Mouse (Mus musculus): ENCODE measurements around the gene Sergef. TPM values are rescaled to one million over a fixed set of nuclear protein-coding genes. Genes with fewer than 3 reads are reported as not detected.

The Sergef gene
- polyA plus RNA-seq, 1 experiment from 2014 or later, result 15.0 TPM

DNA sequence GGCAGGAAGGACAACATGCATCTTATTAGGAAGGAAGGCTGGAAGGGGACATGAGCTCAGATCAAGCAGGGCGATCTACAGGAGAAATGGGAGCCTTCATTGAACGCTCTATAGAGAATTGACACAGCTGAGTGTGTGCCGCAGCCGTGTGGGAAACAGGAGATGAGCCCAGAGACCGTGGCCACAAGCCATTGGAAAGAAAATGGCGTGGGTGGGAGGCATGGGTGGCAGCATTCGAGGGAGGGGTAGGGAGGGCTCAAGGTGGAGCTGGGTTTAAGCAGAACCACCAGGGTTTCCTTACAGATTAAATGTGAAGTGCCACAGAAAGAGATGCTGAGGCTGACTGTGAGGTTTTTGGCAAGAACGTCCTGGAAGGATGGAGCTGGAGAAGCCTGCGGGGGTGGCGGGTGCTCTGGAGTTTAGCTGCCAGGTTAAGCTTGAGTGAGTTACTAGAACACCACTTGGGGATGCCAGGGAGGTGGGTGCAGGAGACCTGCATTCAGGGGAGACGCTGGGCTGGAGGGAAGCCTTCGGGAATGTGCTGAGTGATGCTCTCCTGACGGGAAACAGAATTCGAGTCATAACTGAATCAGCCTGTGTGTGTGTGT is 223.7 kb downstream of the Sergef start:
- Histone ChIP-seq H3K4me2 (replicated peaks) (no peak overlapping the region), H3K27ac (replicated peaks) (no peak overlapping the region), H3K4me1 (no peaks in the 10 kb centered on the region), H3K9me3 (replicated peaks) (no peaks in the 10 kb centered on the region), H3K9ac (no peak overlapping the region), H3K36me3 (no peaks in the 10 kb centered on the region), H3K4me3 (replicated peaks) (no peak overlapping the region), H3K27me3 (no peaks in the 10 kb centered on the region)
- 56% methylated on average over 14 of the region's 14 CpGs for WGBS
- ATAC-seq (ENCODE audit: insufficient number of reproducible peaks, low FRiP score, low TSS enrichment, low read depth), result no peak

DNA sequence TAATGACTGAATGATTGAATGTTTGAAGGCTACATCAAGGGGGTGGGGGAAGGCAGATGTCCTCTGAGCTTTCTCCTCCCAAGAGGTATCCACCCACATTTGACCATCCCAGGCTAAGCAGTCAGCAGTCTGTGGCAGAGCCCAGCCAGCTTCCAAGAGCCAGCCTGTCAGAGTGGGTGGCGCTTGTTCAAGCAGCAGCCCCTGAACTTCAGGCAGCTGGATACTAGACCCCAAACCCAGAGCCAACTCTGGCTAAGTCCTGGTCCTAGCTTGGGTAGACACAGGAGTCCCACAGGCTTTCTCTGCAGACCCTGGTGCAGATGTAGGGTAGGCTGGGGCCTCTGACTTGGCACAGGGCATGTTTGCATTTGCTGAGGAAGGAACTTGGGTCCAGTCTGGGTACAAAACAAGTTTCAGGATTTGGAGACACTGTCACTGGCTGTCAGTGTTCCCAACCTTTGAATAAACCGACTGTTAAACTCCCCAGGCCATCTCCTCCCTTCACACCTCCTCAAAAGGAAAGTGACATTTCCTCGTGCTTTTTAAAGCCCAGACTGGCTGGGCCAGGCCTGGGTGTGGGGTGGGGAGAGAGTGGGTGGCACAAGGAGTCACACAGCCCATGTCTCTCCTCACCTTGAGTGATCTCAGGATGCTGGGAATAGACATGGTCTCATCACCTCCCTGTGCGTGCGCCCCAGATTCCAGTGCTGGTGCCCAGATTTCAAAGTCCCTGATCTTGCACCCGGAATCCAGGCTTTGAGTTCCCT is 225.5 kb downstream of the Sergef start:
- Histone ChIP-seq H3K36me3 (no peaks in the 10 kb centered on the region), H3K27me3 (no peaks in the 10 kb centered on the region), H3K4me3 (replicated peaks) (no peak overlapping the region), H3K4me1 (no peaks in the 10 kb centered on the region), H3K27ac (replicated peaks) (no peak overlapping the region), H3K9me3 (replicated peaks) (no peaks in the 10 kb centered on the region), H3K4me2 (replicated peaks) (no peak overlapping the region), H3K9ac (no peak overlapping the region)
- no peak for ATAC-seq (ENCODE audit: insufficient number of reproducible peaks, low FRiP score, low TSS enrichment, low read depth)
- WGBS, result 72% methylated on average over 6 of the region's 6 CpGs

DNA sequence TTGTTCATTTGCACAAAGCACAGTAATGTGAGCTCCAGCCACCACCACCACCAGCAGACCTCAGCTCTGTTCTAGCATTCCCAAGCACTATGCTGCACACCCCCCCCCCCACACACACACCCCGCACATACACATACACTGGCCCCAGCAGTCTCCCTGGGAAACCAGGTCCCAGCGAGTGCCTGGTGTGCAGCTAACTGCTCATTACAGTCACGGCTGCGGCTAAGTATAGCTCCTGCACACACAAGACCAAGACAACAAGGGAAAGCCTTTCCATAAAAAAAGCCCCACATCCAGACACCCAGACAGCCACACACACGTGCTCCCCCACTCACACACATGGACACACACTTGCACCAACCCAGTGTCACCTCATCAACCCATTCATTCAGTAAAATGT is 226.8 kb downstream of the Sergef start:
- no peak overlapping the region for H3K27ac ChIP-seq (replicated peaks)
- no peak overlapping the region for H3K9ac ChIP-seq
- WGBS, result 68% methylated on average over 5 of the region's 5 CpGs
- H3K4me3 ChIP-seq (replicated peaks), result no peak overlapping the region
- no peak overlapping the region for H3K4me2 ChIP-seq (replicated peaks)
- H3K27me3 ChIP-seq, result no peaks in the 10 kb centered on the region
- H3K36me3 ChIP-seq, result no peaks in the 10 kb centered on the region
- no peak for ATAC-seq (ENCODE audit: insufficient number of reproducible peaks, low FRiP score, low TSS enrichment, low read depth)
- H3K9me3 ChIP-seq (replicated peaks), result no peaks in the 10 kb centered on the region
- H3K4me1 ChIP-seq, result no peaks in the 10 kb centered on the region

DNA sequence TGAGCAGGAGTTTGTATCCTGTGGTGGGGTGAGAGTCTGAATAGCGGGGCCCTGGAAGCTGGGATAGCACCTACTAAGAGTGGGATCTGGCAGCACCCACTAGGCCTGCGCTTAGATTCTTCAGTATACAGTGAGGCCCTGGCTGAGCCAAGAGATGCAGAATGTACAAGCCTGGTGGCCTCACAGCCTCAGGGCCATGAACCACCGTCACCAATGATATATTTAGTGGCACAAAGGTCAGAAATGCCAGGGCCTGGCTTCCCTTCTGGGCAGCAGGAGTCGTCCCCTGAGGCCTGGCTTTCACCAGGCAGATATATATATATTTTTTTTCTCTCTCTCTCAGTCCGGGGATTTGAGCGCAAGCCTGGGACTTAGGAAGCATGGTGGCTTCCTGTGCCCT is 228.9 kb downstream of the Sergef start:
- no peaks in the 10 kb centered on the region for H3K4me1 ChIP-seq
- H3K27ac ChIP-seq (replicated peaks), result no peak overlapping the region
- WGBS, result 79% methylated on average over 6 of the region's 6 CpGs
- ATAC-seq (ENCODE audit: insufficient number of reproducible peaks, low FRiP score, low TSS enrichment, low read depth), result no peak
- H3K36me3 ChIP-seq, result no peaks in the 10 kb centered on the region
- H3K4me2 ChIP-seq (replicated peaks), result no peak overlapping the region
- no peaks in the 10 kb centered on the region for H3K27me3 ChIP-seq
- H3K4me3 ChIP-seq (replicated peaks), result no peak overlapping the region
- H3K9ac ChIP-seq, result no peak overlapping the region
- H3K9me3 ChIP-seq (replicated peaks), result no peaks in the 10 kb centered on the region

DNA sequence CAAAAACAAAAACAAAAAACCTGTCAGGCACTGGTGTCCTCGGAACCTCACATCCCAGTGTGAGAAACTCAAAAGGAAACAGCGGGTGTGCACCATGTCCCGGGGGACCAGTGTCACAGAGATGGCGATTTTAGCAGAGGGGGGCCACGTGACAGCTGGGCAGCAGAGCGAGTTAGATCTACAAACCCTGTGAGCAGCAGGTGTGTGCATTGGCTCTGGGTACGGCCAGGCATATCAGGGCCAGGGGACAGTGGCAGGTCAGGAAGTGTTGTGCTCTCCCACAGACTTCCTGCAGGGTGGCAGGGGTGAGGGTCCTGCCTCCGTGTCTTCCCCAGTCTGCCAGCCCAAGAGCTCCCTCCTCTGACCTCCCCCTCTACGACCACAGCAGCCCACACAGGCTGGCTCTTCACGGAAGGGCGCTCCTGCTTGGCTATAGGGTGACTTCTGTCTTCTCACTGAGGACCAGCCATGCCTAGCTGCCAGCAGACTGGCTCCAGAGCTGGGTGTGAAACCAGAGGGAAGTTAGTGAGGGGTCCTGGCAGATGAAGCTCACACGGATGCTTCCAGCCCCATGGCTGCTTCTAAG is 230.3 kb downstream of the Sergef start:
- Histone ChIP-seq H3K36me3 (no peaks in the 10 kb centered on the region), H3K27me3 (no peaks in the 10 kb centered on the region), H3K9ac (no peak overlapping the region), H3K27ac (replicated peaks) (no peak overlapping the region), H3K4me1 (no peaks in the 10 kb centered on the region), H3K4me3 (replicated peaks) (no peak overlapping the region), H3K9me3 (replicated peaks) (no peaks in the 10 kb centered on the region), H3K4me2 (replicated peaks) (no peak overlapping the region)
- no peak for ATAC-seq (ENCODE audit: insufficient number of reproducible peaks, low FRiP score, low TSS enrichment, low read depth)
- WGBS, result 46% methylated on average over 12 of the region's 12 CpGs

DNA sequence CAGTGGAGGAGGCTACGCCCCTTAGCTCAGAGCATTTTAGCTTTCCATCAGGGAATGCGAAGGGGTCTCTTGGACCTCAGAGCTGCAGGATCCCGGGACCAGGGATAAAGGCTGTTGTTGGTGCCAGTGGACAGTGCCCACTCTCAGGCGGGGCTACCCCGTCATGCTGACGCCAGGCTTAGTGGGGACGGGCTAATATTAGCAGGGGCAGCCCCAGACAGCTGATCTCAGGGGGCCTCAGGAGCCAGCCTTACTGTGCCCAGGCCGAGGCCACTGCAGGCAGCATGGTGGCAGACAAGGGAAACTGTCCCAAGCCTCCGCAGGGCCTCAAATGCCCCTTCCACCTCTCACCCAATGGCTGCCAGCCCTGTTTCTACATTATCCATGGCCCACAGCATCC is 231.0 kb downstream of the Sergef start:
- Histone ChIP-seq H3K27ac (replicated peaks) (no peak overlapping the region), H3K27me3 (no peaks in the 10 kb centered on the region), H3K9me3 (replicated peaks) (no peaks in the 10 kb centered on the region), H3K9ac (no peak overlapping the region), H3K36me3 (no peaks in the 10 kb centered on the region), H3K4me3 (replicated peaks) (no peak overlapping the region), H3K4me2 (replicated peaks) (no peak overlapping the region), H3K4me1 (no peaks in the 10 kb centered on the region)
- no peak for ATAC-seq (ENCODE audit: insufficient number of reproducible peaks, low FRiP score, low TSS enrichment, low read depth)
- WGBS, result 72% methylated on average over 9 of the region's 9 CpGs

GRCm38 (mm10) chr7:46404756-46405155 is 234.9 kb downstream of the Sergef start:
- Histone ChIP-seq H3K27me3 (peaks cover 4% of the 10 kb centered on the region), H3K9ac (no peak overlapping the region), H3K27ac (replicated peaks) (no peak overlapping the region), H3K4me3 (replicated peaks) (no peak overlapping the region), H3K4me2 (replicated peaks) (no peak overlapping the region), H3K9me3 (replicated peaks) (no peaks in the 10 kb centered on the region), H3K36me3 (no peaks in the 10 kb centered on the region), H3K4me1 (no peaks in the 10 kb centered on the region)
- ATAC-seq (ENCODE audit: insufficient number of reproducible peaks, low FRiP score, low TSS enrichment, low read depth), result no peak
- WGBS, result 83% methylated on average over 7 of the region's 7 CpGs

DNA sequence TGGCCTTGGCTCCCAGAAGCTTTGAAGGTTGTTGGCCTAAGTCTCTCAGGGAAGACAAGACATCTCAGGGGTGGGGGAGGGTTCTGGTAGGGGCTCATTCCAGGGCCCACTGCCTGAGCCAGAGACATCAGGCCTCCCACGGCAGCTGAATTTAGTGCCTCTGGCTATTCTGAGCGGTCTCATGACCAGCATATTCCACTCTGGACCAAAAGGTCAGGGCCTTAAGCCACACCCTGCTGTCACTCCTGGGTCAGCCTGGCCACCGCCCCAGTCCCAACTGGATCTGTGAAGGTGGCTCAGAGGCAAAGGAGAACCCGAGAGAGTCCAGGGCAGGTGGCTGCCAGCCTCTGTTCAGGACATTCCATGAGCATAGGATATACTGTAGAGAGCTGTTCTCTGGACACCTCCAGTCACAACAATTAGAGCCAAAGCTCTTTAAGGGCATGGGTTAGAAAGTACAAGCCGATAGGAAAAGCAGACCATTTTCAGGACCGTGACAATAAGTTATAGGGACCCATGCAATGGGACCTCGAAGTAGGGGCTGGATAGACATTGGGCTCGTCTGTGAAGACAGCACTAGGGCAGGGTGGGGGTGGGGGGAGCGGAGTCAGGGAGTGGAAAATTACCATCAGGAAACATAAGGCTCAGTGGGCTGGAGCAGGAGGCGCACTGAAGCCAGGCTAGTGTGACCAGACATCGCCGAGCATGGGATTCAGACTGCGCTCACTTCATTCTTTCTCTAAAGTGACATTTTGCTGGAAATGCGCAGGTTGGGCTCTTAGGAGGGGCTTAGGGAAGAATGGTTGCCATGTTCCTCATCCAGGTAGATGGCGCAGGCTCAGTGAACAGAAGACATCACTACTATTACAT is 235.8 kb downstream of the Sergef start:
- H3K4me1 ChIP-seq, result no peaks in the 10 kb centered on the region
- H3K4me3 ChIP-seq (replicated peaks), result no peak overlapping the region
- WGBS, result 75% methylated on average over 15 of the region's 15 CpGs
- peaks cover 13% of the 10 kb centered on the region for H3K27me3 ChIP-seq
- H3K4me2 ChIP-seq (replicated peaks), result no peak overlapping the region
- no peaks in the 10 kb centered on the region for H3K36me3 ChIP-seq
- no peak for ATAC-seq (ENCODE audit: insufficient number of reproducible peaks, low FRiP score, low TSS enrichment, low read depth)
- H3K27ac ChIP-seq (replicated peaks), result no peak overlapping the region
- H3K9ac ChIP-seq, result no peak overlapping the region
- H3K9me3 ChIP-seq (replicated peaks), result no peaks in the 10 kb centered on the region

DNA sequence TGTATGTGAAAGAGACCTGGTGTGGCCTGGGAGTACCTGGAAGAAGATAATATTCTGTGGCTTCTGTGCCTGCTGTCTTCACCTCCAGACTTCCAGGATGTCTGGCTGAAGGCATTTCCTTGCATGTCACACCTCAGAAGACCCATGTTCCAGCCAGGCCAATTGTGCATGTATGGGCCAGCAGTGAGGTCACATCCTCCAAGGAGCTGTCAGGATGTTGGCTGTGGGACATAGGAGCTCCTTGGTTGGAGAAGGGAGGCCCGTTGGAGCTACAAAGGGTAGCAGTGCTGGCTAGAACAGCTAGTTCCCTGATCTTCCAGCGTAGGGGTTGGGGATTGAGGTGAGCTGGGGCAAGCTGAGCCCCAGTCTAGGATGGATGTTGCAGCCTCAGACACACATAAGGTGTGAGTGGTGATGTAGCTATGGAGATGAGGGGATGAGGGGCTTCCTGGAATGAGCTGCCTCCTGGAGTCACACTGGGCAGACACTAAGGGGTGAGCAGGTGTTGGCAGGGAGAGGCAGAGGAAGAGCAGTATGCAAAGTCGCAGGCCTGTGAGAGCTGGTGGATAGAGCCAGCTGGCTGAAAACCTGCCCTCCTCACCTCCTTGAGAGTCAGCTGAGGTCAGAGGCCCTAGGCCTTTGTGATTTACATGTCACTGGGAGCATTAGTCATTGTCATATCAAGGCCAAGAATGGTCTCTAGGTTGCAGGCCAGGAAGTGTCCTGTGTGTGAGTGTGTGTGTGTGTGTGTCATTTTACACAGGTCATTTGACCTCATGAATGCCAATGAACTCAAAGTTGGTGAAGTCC is 238.0 kb downstream of the Sergef start:
- Histone ChIP-seq H3K36me3 (no peaks in the 10 kb centered on the region), H3K27me3 (peaks cover 35% of the 10 kb centered on the region), H3K4me1 (peaks cover 14% of the 10 kb centered on the region), H3K27ac (replicated peaks) (no peak overlapping the region), H3K4me3 (replicated peaks) (no peak overlapping the region), H3K4me2 (replicated peaks) (no peak overlapping the region), H3K9ac (no peak overlapping the region), H3K9me3 (replicated peaks) (no peaks in the 10 kb centered on the region)
- WGBS, result 76% methylated on average over 3 of the region's 3 CpGs
- no peak for ATAC-seq (ENCODE audit: insufficient number of reproducible peaks, low FRiP score, low TSS enrichment, low read depth)

DNA sequence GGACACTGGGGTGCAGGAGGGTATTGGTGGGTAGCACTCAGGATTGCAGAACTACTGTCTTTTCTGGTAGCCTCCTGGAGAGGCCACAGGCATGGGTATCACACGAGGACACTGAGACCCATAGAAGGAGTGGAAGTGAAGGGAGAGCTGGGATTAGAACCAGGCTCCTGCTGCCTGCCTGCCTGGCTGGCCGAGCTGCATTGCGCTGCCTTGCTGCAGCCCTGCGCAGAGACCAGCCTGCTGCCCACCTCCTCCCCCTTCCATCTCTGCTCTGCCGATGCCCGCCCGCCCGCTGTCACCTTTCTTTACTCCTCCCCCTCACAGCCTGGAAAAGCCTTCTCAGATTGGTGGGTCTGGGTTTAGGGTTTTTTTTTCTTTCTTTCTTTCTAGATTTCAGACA is 239.3 kb downstream of the Sergef start:
- peaks cover 23% of the 10 kb centered on the region for H3K4me1 ChIP-seq
- WGBS, result 57% methylated on average over 8 of the region's 8 CpGs
- H3K9ac ChIP-seq, result no peak overlapping the region
- H3K27ac ChIP-seq (replicated peaks), result no peak overlapping the region
- H3K4me3 ChIP-seq (replicated peaks), result no peak overlapping the region
- no peaks in the 10 kb centered on the region for H3K9me3 ChIP-seq (replicated peaks)
- ATAC-seq (ENCODE audit: insufficient number of reproducible peaks, low FRiP score, low TSS enrichment, low read depth), result no peak
- H3K4me2 ChIP-seq (replicated peaks), result no peak overlapping the region
- no peaks in the 10 kb centered on the region for H3K36me3 ChIP-seq
- H3K27me3 ChIP-seq, result peaks cover 48% of the 10 kb centered on the region

Data from embryonic facial prominence, embryonic 15.5 days (tissue).